In the genomic region with DNA sequence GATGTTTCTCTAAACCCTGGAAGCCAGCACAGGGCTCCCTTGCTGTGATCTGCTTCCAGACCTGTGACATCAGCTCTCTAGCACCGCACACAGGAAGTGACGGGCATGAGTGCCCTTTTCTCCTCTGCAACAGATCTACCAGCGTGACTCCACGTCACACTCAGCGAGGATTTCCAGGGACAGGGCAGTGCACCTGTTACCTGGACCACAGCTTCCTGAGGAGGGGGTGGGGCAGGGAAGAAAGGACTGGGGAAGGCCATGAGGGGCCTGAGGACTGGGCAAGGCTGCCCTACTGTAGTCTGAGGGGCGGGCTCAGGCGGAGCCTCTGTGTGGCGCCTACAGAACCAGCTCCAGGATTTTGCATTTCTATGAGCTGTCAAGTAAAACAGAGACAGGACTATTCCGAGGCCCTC, we compare ENCODE assay signal across 8 mouse cellular contexts. TPM values are rescaled to one million over a fixed set of nuclear protein-coding genes. Genes with fewer than 3 reads are reported as not detected.
DNase-seq lines count a peak whose midpoint lies in the region; ATAC-seq and TF ChIP-seq lines count a peak whose summit lies in the region.

No protein-coding gene starts in this region.

- WGBS in lung, postnatal 0 days = 12% methylated on average over 9 of the region's 9 CpGs
- 24% methylated on average over 9 of the region's 9 CpGs for WGBS in stomach, embryonic 15.5 days

- H3K27ac ChIP-seq in lung, postnatal 0 days (ENCODE audit: low read length) = peak overlapping the region; percentile 92
- peak overlapping the region; percentile 88 for H3K27ac ChIP-seq in stomach, embryonic 15.5 days

- no peak overlapping the region for H3K4me3 ChIP-seq in lung, postnatal 0 days (ENCODE audit: low read depth, low read length)
- H3K4me3 ChIP-seq in stomach, embryonic 15.5 days (replicated peaks) = no peak overlapping the region

- POLR2A ChIA-PET in Patski (lab: Charles Lee) = no interaction called here

- no peak overlapping the region for H3K9ac ChIP-seq in lung, postnatal 0 days (replicated peaks; ENCODE audit: low read depth)
- no peak overlapping the region for H3K9ac ChIP-seq in stomach, embryonic 15.5 days

- in situ Hi-C loops in Patski (cut with MboI; ENCODE audit: low pct_unique_long_range_greater_than_20kb) = no loop called here

- peak; percentile 24 for ATAC-seq in Patski
- ATAC-seq in granulocyte monocyte progenitor cell, adult 5-6 weeks (replicated peaks; ENCODE audit: poor library complexity, severe bottlenecking) = peak; percentile 60
- ATAC-seq in lung, postnatal 0 days = peak; percentile 65
- no peak; the same call in none of the 2 replicates for ATAC-seq in stomach, embryonic 15.5 days (ENCODE audit: insufficient read depth, low FRiP score, low read depth)

- peak; percentile 50 for DNase-seq in cerebellum, adult 9-11 months
- DNase-seq in cerebellum, adult 11 months = no peak
- DNase-seq in Patski (ENCODE audit: low read depth, low spot score) = no peak
- DNase-seq in kidney, adult 18-20 months = peak; percentile 60
- DNase-seq in lung, postnatal 0 days (ENCODE audit: low spot score) = peak; percentile 90
- no peak for DNase-seq in urinary bladder, postnatal 10 days (ENCODE audit: low spot score)

- H3K9me3 ChIP-seq in lung, postnatal 0 days (ENCODE audit: low read length) = no peaks in the 10 kb centered on the region
- no peaks in the 10 kb centered on the region for H3K9me3 ChIP-seq in stomach, embryonic 15.5 days

- TF ChIP-seq CTCF in Patski (IDR thresholded peaks at IDR 0.05) = no peak
- peak; percentile 54 for TF ChIP-seq CTCF in lung, postnatal 0 days (IDR thresholded peaks at IDR 0.05)

- no peaks in the 10 kb centered on the region for H3K27me3 ChIP-seq in Patski
- no peaks in the 10 kb centered on the region for H3K27me3 ChIP-seq in lung, postnatal 0 days (replicated peaks; ENCODE audit: insufficient read depth, low read length)
- H3K27me3 ChIP-seq in stomach, embryonic 15.5 days (replicated peaks) = no peaks in the 10 kb centered on the region

- peaks cover 25% of the 10 kb centered on the region for H3K4me1 ChIP-seq in lung, postnatal 0 days (ENCODE audit: insufficient read depth, low read depth, low read length)
- peaks cover 35% of the 10 kb centered on the region for H3K4me1 ChIP-seq in stomach, embryonic 15.5 days

- no peak; the same call in 1 of the 2 replicates for TF ChIP-seq EP300 in lung, postnatal 0 days (IDR thresholded peaks at IDR 0.05)

- H3K36me3 ChIP-seq in lung, postnatal 0 days (ENCODE audit: insufficient read depth, low read length) = peaks cover 20% of the 10 kb centered on the region
- peaks cover 46% of the 10 kb centered on the region for H3K36me3 ChIP-seq in stomach, embryonic 15.5 days

- H3K4me2 ChIP-seq in lung, postnatal 0 days (replicated peaks; ENCODE audit: low read depth, low read length) = peak overlapping the region; percentile 43
- peak overlapping the region; percentile 36 for H3K4me2 ChIP-seq in stomach, embryonic 15.5 days

- CTCF ChIA-PET in Patski (lab: Charles Lee) = interaction anchor here (1.9 to 2.6 kb wide), 2 partner anchors 29 to 74 kb away, joined by 6 to 7 read pairs; partner anchors contain the start of gene BC004004

RNA-seq across cellular contexts. Expression of gene Mtch1, which starts 6.1 kb away (rescaled TPM):
- polyA plus RNA-seq in Patski (2021) = 349 TPM
- total RNA-seq in granulocyte monocyte progenitor cell, adult 5-6 weeks (2014; fragmentation: Nextera tagmentation) = 125 and 132 TPM in 2 replicates
- 69.5 and 74.3 TPM in 2 replicates for total RNA-seq in granulocyte monocyte progenitor cell, adult 5-6 weeks (2017)
- 342 and 350 TPM in 2 replicates for polyA plus RNA-seq in lung, postnatal 0 days (2015; fragmentation: Nextera tagmentation; extraction: Ambion mirVana)
- 250 and 272 TPM in 2 replicates for polyA plus RNA-seq in stomach, embryonic 15.5 days (2015; fragmentation: Nextera tagmentation; extraction: Ambion mirVana)

RNA-seq across cellular contexts. Expression of gene Fgd2, which starts 19.1 kb away (rescaled TPM):
- polyA plus RNA-seq in Patski (2021) = 0.46 TPM
- total RNA-seq in granulocyte monocyte progenitor cell, adult 5-6 weeks (2014; fragmentation: Nextera tagmentation) = 42.8 and 70.9 TPM in 2 replicates
- total RNA-seq in granulocyte monocyte progenitor cell, adult 5-6 weeks (2017) = 23.6 and 30.5 TPM in 2 replicates
- 11.9 and 14.2 TPM in 2 replicates for polyA plus RNA-seq in lung, postnatal 0 days (2015; fragmentation: Nextera tagmentation; extraction: Ambion mirVana)
- 11.3 and 12.5 TPM in 2 replicates for polyA plus RNA-seq in stomach, embryonic 15.5 days (2015; fragmentation: Nextera tagmentation; extraction: Ambion mirVana)

RNA-seq across cellular contexts. Expression of gene Pi16, which starts 24.1 kb away (rescaled TPM):
- not detected for polyA plus RNA-seq in Patski (2021)
- 7.0 and 15.7 TPM in 2 replicates for total RNA-seq in granulocyte monocyte progenitor cell, adult 5-6 weeks (2014; fragmentation: Nextera tagmentation)
- total RNA-seq in granulocyte monocyte progenitor cell, adult 5-6 weeks (2017) = 9.9 and 10.8 TPM in 2 replicates
- 2.2 and 2.8 TPM in 2 replicates for polyA plus RNA-seq in lung, postnatal 0 days (2015; fragmentation: Nextera tagmentation; extraction: Ambion mirVana)
- 1.6 and 1.9 TPM in 2 replicates for polyA plus RNA-seq in stomach, embryonic 15.5 days (2015; fragmentation: Nextera tagmentation; extraction: Ambion mirVana)

Comparison
In these comparisons a context has a peak if more than half of its experiments do, and no peak if none do; other contexts are left out.
1. DNase-seq: peak in cerebellum, adult 9-11 months (single experiment), kidney, adult 18-20 months (single experiment) and lung, postnatal 0 days (single experiment); none in cerebellum, adult 11 months (single experiment), Patski (single experiment) and urinary bladder, postnatal 10 days (single experiment).